Mouse (Mus musculus): ENCODE results near the gene Triap1.
A peak's percentile ranks its signal among the peaks of the same experiment; 100 is the strongest.
"Not testable (repeated sequence)": the region's sequence is repeated elsewhere in the genome, so short reads cannot be mapped to it uniquely, and the experiment has no call there.

The Triap1 gene

DNA sequence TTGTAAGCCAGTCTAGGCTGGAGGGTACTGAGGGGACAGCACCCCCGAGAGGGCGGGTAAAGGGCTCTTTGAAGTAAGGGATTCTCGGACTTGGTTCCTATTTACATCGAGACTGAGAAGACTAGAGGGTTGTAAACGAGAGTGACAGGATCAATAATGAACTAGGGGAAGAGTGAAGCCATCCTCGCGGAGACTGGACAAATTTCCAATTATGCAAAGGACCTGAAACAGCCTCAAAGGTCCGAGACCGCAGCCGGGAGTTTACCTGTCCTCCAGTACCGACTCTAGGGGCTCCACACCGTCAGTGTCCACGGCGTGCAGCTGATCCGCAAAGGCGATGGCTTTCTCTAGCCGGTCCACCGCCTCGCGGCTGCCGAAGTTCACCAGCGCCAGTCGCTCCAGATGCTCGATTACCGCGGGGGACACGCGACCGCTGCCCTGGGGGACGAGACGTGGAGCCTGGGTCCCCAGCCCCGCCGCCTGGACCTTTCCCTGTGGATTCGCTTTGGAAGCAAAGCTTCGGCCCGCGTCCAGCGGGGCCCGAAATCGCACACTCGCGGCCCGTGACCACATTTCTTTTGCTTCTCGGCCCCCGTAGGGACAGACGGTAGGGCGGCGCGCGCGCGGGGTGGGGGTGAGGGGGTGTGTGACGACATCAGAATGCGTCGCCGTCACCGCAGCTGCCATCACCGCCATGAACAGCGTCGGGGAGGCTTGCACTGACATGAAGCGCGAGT lies at the start of gene Triap1, which contains the start of gene Gatc:
Gene Triap1, plus strand, starts transcription at position 649 of the 737 bp plus-strand sequence.
Gene Gatc, minus strand, starts transcription at position 602 of the 737 bp plus-strand sequence.
- peak; percentile 77 to 86 for DNase-seq (ENCODE audit: low spot score in 2 of 2)

DNA sequence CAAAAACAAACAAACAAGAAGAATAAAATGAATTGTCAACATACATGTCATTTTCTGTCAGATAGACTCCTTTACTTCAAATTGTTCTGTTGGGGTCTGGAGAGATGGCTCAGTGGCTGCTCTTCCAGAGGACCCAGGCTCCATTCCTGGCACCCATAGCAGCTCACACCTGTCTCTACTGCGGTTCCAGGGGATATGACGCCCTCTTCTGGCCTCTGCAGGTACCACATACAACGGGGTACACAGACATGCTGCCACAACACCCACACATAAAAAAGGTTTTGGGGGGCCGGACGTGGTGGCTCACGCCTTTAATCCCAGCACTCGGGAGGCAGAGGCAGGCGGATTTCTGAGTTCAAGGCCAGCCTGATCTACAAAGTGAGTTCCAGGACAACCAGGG lies 46.9 kb upstream of the Triap1 start:
- no peak for DNase-seq (ENCODE audit: low spot score in 2 of 2)

DNA sequence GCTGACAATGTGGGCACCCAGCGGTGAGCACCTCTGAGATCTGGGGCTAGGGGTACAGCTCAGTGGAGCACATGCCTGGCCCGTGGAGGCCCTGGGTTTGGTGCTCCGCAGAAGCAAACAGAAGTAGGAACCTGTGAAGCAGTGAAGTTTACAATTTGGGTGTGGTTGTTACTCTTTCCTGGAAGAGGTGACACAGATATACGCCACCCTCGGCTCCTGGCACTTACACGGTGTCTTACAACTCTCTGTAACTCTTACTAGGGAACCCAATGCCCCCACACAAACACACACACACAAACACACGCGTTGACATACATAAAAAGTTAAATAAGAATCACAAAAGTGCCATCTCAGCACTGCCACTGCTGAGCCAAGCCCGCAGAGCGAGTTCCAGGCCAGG lies 44.7 kb upstream of the Triap1 start:
- DNase-seq (ENCODE audit: low spot score in 2 of 2), result no peak

DNA sequence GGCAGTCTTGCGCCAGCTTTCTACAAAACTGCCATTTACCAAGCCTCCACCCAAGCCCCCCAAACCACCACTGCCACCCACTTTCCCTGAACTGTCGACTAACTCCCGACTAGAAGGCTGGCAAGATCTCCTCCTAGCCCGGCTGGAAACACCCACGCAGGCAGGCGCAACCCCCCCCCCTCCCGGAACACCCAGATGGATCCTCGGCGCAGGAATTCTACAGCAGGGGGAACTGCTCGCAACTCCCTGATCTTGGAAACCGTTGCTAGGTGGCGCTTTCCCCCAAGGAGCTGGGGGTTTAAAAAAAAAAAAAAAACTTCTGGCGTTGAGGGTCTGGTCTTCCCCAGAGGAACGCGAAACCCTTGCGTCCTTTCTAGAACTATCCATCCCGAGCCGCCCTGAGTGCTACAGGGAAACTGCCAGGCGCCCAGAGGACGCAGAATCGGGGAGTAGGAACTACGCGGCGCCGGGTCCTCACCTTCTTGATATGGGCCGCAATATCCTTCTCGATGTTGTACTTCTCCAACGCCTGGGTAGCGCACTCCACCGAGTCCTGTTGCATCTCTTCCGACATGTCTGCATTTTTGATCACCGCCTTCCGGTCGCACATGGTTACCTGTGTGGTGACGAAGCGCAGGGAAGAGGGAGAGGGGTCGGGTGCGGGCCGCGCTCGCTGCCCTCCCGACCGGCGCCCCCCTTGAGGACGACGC lies 40.8 kb upstream of the Triap1 start:
- peak; percentile 37 to 58 for DNase-seq (ENCODE audit: low spot score in 2 of 2)

DNA sequence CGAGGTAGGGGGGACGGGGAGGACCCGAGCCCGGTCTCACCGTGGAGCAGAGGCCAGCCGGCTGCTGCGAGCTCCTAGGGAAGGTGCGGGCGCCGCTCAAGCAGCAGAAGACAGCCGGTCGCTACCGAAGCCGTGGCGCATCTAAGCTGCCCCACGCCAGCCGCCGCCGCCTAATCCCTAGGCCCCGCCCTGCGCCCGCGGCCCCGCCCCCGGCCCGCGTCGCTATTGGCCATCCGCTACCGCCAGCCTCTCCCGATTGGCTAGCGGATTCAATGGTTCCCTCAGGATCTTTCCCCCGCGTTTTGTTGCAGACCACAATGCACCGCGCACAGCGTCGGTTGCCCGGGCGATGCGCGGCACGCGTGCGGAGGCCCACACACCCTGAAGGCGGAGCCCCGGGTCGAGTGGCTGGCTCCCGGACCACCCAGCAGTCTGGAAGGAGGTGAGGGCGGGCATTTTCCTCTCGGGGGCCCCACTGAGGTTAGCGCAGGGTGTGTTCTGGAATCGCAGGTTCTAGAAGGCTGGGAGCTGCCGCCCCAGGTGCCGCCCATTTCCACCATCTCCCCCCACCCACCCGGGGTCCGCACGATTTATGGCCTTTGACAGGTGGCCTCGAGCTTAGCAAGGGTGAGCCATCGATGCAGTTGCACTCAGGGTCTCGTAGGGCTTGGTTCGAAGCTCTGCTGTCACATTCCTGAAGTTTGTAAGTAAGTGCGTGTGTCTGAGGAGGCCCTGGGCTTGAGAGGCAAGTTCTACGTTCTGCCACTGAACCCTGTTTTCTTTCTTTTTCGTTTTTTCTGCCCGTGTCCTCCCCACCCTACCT lies 40.0 kb upstream of the Triap1 start, which contains the start of gene Dynll1:
Gene Dynll1, minus strand, starts transcription at position 208 of the 823 bp plus-strand sequence.
- peak; percentile 99 to 100 for DNase-seq (ENCODE audit: low spot score in 2 of 2)

DNA sequence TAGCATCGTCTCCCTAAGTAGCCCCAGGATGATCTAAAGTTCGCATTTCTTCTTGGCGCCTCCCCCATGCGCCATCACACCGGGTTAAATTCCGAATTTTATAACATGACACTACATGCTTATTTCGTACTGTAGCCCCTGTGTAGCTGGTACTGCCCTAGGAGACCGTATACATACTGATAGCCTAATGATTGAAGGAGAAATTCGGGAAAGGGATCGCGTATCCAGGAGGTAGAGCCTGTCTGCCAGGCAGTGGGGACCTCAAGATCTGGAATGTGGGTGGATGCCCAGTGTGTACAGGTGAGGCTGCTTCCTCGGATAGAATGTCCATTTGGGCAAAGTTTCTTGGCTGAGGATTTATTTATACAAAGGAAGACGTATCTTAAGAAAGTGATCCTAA lies 39.4 kb upstream of the Triap1 start:
- DNase-seq (ENCODE audit: low spot score in 2 of 2), result no peak

DNA sequence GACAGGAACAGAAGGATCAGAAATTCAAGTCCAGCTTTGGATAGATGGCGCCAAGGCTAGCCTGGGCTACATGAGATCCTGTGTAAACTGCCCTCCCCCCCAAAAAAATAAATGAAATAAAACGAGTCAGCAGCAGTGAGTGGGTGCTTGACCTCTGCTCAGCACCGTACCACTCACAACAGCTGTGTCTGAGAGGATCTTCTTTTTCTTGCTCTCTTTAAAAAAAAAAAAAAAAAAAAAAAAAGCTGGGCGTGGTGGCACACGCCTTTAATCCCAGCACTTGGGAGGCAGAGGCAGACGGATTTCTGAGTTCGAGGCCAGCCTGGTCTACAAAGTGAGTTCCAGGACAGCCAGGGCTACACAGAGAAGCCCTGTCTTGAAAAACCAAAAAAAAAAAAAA lies 38.8 kb upstream of the Triap1 start:
- not testable (repeated sequence) for DNase-seq (ENCODE audit: low spot score in 2 of 2)

DNA sequence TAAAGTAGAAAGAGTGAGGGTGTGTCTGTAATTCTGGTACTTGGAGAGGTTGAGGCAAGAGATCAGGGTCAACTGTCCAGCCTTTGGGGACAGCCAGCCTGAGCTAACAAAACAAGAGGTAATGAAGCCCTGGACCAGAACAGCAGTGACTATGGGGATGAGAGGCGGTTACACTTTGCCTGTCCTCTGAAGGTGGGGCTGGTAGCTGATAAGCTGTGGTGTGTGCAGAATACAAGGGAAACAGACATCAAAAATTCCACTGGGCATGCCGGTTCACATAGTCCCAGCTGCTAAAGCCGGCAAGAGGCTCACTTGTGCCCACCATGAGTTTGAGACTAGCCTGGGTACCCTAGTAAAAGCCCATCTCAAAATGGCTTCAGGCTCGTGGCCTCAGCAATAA lies 28.7 kb upstream of the Triap1 start:
- no peak for DNase-seq (ENCODE audit: low spot score in 2 of 2)

DNA sequence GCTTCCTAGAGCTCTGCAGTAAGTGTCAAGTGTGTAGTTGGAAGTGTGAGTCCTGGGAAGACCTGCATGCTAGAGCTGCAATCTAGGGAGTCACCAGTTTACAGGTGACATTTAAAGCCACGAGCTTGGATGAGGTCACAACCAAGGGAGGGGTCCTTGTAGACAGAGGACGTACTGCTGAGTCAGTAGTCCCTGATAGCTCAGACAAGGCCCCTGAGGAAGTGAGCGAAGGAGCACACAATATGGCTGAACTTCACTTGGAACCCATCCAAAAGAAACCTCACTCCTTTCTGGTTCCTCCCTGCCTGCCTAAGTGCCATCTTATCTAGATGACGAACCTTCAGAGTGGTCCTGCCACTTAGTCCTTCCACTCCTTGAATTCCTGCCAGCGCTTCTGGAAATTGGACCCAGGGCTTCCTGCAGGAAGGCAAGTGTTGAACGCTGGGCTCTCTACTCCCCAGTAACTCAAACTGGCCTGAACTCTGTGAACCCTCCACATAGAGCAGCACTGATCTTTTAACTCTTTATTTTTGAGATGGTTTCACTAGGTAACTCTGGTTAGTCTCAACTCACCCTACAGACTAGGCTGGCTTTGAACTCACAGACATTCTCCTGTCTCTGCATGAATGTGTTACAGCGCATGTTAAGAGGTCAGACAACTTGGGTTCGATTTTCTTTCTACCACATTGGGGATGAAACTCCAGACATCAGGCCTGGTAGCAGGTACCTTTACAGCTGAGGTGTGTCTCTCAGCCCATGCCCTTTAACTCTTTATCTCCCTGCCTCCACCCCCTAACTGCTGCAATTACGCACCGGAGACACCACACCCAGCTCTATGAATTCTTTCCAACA lies 28.0 kb upstream of the Triap1 start:
- DNase-seq (ENCODE audit: low spot score in 2 of 2), result no peak

DNA sequence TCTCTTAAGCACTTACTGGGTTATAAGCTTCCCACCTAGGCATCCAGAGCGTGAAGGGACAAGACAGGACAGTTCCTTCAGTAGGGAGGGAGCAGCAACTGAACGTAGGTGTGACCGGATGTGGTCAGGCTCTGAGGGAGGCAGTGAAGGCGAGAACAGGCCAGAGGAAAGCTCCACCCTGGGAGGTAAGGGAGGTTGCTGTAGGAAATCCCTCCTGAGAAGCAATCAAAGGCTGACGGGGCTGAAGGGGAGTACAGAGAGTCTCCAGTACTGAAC lies 27.4 kb upstream of the Triap1 start:
- no peak for DNase-seq (ENCODE audit: low spot score in 2 of 2)

DNA sequence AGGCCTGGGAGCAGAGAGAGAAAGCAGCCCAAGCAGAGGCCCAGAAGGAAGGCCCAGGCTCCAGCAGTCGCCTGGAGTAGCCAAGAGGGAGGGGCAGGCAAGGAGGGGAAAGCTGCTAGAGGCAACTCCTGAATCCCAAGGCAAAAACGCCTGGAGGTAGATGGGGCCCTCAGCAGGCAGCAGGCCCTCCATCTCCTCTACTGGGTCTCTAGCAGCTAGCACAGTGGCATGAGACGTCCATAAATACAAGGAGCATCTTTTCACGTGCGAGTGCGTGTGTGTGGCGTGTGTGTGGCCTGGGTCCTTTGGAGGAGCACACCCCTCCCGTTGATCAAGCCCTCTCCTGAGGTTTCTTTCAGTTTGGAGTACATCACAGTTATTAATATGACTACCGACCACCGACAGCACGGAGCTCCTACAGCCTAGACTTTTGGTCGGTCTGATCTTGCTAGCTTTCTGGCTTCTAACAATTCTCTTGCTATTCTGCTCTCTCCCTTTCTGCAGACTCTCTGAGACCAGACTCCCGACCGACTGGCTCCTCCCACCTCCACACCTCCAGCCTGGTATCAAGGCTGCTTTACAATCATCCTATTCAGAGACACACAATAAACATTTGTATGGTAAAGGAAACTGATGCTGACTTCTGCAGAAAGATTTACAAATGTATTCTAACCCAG lies 23.9 kb upstream of the Triap1 start:
- no peak for DNase-seq (ENCODE audit: low spot score in 2 of 2)

DNA sequence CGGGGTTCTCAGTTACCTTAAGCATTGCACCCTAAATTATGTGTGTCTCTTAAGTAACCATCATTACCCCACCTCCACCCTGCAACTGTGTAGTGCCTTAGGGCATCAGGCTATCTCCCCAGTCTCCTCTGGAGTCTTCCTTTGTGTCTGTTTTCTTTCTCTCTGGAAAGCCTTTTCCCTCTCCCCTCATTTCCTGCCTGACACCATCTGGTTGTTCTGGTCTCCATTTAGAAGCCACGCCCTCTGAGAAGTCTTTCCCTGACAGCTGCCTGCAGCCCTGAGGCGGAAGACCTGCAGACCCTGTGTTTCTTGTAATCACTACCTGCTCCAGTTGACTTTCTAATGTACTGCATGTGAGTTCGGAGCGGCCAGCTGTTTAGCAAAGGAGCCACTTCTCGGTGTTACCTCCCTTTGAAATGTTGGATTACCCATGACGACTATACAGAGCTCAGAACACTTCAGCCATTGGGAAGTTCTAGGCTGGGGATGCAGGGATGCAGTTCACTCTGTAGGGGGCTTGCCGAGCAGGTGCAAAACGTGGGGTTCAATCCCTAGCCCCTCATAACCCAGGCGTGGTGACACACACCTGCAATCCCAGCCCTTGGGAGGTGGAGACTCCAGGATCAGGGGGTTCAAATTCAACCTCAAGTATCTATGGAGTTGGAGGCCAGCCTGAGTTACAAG lies 23.2 kb upstream of the Triap1 start:
- no peak for DNase-seq (ENCODE audit: low spot score in 2 of 2)

DNA sequence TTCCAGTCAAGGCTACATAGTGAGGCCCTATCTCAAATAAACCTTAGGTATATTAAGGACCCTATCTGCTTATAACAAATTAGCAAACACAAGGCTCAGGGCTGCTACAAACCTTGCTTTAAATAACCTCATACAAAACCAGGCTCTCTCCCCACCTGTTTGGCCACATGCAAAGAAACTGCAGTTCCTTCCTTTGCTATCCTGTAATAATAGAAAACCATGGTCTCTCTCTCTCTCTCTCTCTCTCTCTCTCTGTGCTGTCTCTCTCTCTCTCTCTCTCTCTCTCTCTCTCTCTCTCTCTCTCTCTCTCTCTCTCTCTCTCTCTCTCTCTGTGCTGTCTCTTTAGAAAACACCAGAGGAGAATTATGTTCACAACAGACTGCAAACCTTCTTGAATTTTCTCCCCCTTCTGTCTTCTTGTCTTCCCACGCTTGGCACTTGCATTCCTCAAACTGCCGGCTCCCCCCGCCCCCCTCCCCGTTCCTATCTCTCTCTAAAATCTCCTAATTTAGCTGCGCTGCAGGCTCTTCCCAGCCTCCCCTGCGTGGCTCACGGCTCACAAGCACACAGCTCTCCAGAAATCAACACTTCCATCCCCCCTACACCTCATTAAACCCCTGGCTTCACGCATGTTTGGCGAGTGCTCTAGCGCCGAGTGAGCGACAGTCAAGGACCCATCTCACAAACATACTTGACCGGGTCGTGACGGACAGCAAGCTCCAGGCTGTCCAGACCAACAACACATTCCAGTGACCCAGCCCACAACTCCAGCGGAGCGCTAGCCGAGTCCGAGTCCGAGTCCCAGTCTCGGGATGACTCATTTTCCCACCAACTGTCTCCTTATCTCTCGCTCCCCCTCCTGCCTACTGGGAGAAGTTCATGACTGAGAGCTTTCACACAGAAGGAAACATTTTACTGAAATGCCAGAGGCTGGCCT lies 21.8 kb upstream of the Triap1 start:
- peak; percentile 62 to 71 for DNase-seq (ENCODE audit: low spot score in 2 of 2)

DNA sequence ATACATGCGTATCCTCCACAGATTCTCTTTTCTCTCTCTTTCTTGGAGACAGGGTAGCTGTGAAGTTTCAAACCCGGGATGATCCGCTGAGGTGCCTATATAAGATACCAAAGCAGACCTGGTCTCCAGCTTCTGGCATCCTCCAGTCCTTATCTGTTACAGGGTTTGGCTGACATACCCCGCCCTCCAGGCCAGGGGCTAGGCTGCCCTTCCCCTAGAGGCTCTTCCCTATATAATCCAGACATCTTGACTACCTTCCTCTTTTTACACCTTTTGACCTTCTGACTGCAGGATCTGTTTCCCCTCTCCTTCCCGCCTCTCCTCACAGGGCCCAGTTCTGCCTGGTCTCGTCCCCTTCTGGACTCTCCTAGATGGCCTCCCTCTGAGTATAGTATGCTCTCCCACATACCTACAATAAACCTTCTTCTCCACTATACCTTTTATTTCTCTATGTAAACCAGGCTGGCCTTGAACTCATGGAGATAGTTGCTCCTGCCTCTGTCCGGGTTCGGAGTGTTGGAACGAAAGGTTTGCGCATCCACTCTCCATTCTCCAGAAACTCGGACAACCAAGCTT lies 14.7 kb upstream of the Triap1 start:
- no peak for DNase-seq (ENCODE audit: low spot score in 2 of 2)

DNA sequence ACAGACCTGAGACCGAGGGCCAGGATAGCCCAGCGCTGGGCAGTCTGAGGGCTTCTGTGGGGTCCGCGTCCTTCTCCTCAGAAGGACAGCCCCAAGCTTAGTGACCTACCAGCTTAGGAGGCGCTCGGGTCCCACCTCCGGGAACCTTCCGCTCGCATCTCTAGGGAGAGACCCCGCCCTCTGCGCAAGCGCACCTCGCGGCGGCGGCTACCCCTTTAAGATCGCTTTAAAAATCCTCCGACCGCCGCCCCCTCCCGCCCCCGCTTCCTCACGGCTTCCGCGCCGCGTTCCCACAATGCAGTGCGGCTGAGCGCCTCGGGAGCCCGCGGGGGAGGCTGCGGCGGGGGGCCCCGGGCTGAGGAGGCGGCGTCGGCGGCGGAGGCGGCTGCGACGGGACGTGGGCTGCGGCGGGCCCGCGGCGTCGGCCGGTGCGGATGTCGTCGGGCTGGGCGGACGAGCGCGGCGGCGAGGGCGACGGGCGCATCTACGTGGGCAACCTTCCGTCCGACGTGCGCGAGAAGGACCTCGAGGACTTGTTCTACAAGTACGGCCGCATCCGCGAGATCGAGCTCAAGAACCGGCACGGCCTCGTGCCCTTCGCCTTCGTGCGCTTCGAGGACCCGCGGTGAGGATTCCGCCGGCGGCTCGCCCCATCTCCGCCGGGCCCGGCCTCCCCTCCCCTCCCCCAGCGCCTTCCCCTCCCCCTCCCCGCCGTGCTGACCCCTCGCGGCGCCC lies 14.0 kb upstream of the Triap1 start, which contains the start of gene Srsf9:
Gene Srsf9, plus strand, starts transcription at position 303 of the 735 bp plus-strand sequence.
- peak; percentile 92 to 94 for DNase-seq (ENCODE audit: low spot score in 2 of 2)

DNA sequence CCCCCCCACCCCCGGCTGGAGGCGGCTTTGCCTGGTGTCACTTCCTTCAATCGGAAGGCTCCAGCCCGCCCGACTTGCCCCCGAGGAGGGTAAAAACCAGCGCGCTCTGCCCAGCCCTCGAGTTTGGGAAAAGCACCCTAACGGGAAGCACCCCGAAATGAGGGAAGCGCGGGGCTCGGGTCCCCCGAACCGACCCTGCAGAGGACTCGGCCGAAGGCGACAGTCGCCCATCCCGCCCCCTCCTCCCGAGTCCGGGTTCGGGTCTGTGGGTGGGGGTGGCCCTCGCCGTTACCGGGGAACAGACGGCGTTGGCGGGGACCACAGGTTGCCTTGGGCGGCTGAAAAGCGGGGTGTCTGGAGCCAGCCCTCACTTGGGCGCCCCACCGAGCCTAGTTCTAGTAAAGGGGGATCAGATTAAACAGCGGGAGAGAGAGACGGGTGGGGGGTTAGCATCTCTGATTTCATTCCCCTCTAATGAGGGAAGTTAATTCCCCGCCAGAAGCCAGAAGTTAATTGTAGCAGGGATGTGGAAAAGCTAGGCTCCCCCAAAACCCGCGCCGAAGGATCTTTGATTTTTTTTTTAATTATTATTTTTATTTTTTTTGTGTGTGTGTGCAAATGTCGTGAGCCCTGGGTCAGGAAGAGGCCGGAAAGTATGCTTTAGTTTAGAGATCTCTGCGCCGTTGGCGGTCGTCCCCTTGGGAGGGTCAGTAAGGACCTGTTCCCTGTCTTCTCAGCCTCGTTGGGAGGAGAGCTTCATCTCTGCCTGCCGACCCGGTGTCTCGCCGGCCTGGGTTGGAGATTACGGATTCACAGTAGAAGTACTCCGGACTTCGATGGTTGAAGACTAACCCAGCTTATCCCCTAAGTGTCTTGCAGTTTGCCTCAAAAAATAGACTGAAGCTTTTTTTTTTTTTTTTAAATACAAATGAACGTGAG lies 13.1 kb upstream of the Triap1 start:
- peak in 1 of 2 experiments; percentile 25 for DNase-seq (ENCODE audit: low spot score in 2 of 2)

DNA sequence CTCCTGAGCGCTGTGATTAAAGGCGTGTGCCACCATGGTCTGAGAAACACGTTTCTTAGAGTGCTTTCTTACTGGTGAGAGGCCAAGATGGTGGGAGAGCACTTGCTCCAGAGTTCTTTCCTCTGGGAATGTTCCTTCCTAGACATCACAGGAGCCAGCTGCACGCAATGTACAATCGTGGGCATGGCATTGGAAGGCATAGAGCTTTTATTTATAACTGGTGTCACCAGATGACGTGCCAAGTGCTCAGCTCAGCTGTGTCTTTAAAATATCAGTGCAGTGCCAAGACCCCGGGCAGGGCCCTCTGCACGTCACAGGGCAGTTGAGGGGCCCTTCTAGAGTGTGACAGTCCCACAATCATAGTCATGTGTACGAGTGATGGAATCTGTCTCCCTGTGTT lies 10.1 kb upstream of the Triap1 start:
- DNase-seq (ENCODE audit: low spot score in 2 of 2), result no peak
